Mouse (Mus musculus): ENCODE results near the gene Chad.
A peak's percentile ranks its signal among the peaks of the same experiment; 100 is the strongest.

The Chad gene

GRCm38 (mm10) chr11:94565151-94565479 is 268 bp downstream of the Chad start:
- no peak for DNase-seq (ENCODE audit: low read depth in 1 of 2, low spot score in 2 of 2)

GRCm38 (mm10) chr11:94566534-94566933 is 1.7 kb downstream of the Chad start:
- no peak for DNase-seq (ENCODE audit: low read depth in 1 of 2, low spot score in 2 of 2)

- no peak for DNase-seq (ENCODE audit: low read depth in 1 of 2, low spot score in 2 of 2)
Measured at GRCm38 (mm10) chr11:94567326-94567725, 2.5 kb downstream of the Chad start.

GRCm38 (mm10) chr11:94570612-94571011 is 5.8 kb downstream of the Chad start:
- DNase-seq (ENCODE audit: low read depth in 1 of 2, low spot score in 2 of 2), result no peak

GRCm38 (mm10) chr11:94571850-94572249 is 7.0 kb downstream of the Chad start:
- no peak for DNase-seq (ENCODE audit: low read depth in 1 of 2, low spot score in 2 of 2)

GRCm38 (mm10) chr11:94574560-94574959 is 9.7 kb downstream of the Chad start:
- no peak for DNase-seq (ENCODE audit: low read depth in 1 of 2, low spot score in 2 of 2)

GRCm38 (mm10) chr11:94575036-94575435 is 10.2 kb downstream of the Chad start:
- no peak for DNase-seq (ENCODE audit: low read depth in 1 of 2, low spot score in 2 of 2)

- no peak for DNase-seq (ENCODE audit: low read depth in 1 of 2, low spot score in 2 of 2)
Measured at GRCm38 (mm10) chr11:94576361-94576760, 11.5 kb downstream of the Chad start.

- no peak for DNase-seq (ENCODE audit: low read depth in 1 of 2, low spot score in 2 of 2)
Measured at GRCm38 (mm10) chr11:94580111-94580740, 15.4 kb downstream of the Chad start.

- DNase-seq (ENCODE audit: low read depth in 1 of 2, low spot score in 2 of 2), result no peak
Measured at GRCm38 (mm10) chr11:94585091-94585490, 20.2 kb downstream of the Chad start.

- no peak for DNase-seq (ENCODE audit: low read depth in 1 of 2, low spot score in 2 of 2)
Measured at GRCm38 (mm10) chr11:94587511-94587910, 22.7 kb downstream of the Chad start.

- DNase-seq (ENCODE audit: low read depth in 1 of 2, low spot score in 2 of 2), result peak; percentile 38 to 62
Measured at GRCm38 (mm10) chr11:94596311-94596852, 31.5 kb downstream of the Chad start.

GRCm38 (mm10) chr11:94597319-94597718 is 32.5 kb downstream of the Chad start:
- no peak for DNase-seq (ENCODE audit: low read depth in 1 of 2, low spot score in 2 of 2)

GRCm38 (mm10) chr11:94598437-94599120 is 33.7 kb downstream of the Chad start:
- no peak for DNase-seq (ENCODE audit: low read depth in 1 of 2, low spot score in 2 of 2)

- DNase-seq (ENCODE audit: low read depth in 1 of 2, low spot score in 2 of 2), result no peak
Measured at GRCm38 (mm10) chr11:94600447-94600846, 35.6 kb downstream of the Chad start.

- peak in 1 of 2 experiments; percentile 42 for DNase-seq (ENCODE audit: low read depth in 1 of 2, low spot score in 2 of 2)
Measured at GRCm38 (mm10) chr11:94601321-94602281, 36.8 kb downstream of the Chad start, which contains the start of gene Acsf2. Acsf2 (minus strand) TSS chr11:94601871.

GRCm38 (mm10) chr11:94602356-94602955 is 37.6 kb downstream of the Chad start:
- no peak for DNase-seq (ENCODE audit: low read depth in 1 of 2, low spot score in 2 of 2)

GRCm38 (mm10) chr11:94610744-94611740 is 46.2 kb downstream of the Chad start:
- DNase-seq (ENCODE audit: low read depth in 1 of 2, low spot score in 2 of 2), result no peak

GRCm38 (mm10) chr11:94614603-94615002 is 49.8 kb downstream of the Chad start:
- DNase-seq (ENCODE audit: low read depth in 1 of 2, low spot score in 2 of 2), result no peak

GRCm38 (mm10) chr11:94615494-94615893 is 50.6 kb downstream of the Chad start:
- DNase-seq (ENCODE audit: low read depth in 1 of 2, low spot score in 2 of 2), result no peak
